Mouse (Mus musculus): ENCODE measurements around the gene Mbnl2. TPM values are rescaled to one million over a fixed set of nuclear protein-coding genes. Genes with fewer than 3 reads are reported as not detected.

Mbnl2 gene
- polyA plus RNA-seq, 1 experiment from 2014 or later = 35.1 TPM

GRCm38 (mm10) chr14:120261606-120262005, 13.9 kb upstream of the Mbnl2 start:
- Histone ChIP-seq H3K27me3 (replicated peaks) (no peaks in the 10 kb centered on the region), H3K36me3 (no peaks in the 10 kb centered on the region), H3K27ac (no peak overlapping the region), H3K9me3 (no peaks in the 10 kb centered on the region), H3K9ac (no peak overlapping the region), H3K4me2 (replicated peaks) (no peak overlapping the region), H3K4me3 (no peak overlapping the region), H3K4me1 (no peaks in the 10 kb centered on the region)
- no peak for ATAC-seq (ENCODE audit: low FRiP score, low read depth)
- 93% methylated on average over 11 of the region's 11 CpGs for WGBS

- H3K4me2 ChIP-seq (replicated peaks) = no peak overlapping the region
- no peaks in the 10 kb centered on the region for H3K4me1 ChIP-seq
- no peak overlapping the region for H3K27ac ChIP-seq
- H3K27me3 ChIP-seq (replicated peaks) = no peaks in the 10 kb centered on the region
- ATAC-seq (ENCODE audit: low FRiP score, low read depth) = no peak
- 88% methylated on average over 14 of the region's 14 CpGs for WGBS
- H3K9me3 ChIP-seq = no peaks in the 10 kb centered on the region
- no peak overlapping the region for H3K9ac ChIP-seq
- H3K36me3 ChIP-seq = no peaks in the 10 kb centered on the region
- H3K4me3 ChIP-seq = no peak overlapping the region
Observed at GRCm38 (mm10) chr14:120262660-120263379, 12.6 kb upstream of the Mbnl2 start.

- H3K4me3 ChIP-seq = no peak overlapping the region
- H3K27me3 ChIP-seq (replicated peaks) = no peaks in the 10 kb centered on the region
- H3K4me1 ChIP-seq = no peaks in the 10 kb centered on the region
- no peak overlapping the region for H3K9ac ChIP-seq
- no peaks in the 10 kb centered on the region for H3K9me3 ChIP-seq
- H3K27ac ChIP-seq = no peak overlapping the region
- no peaks in the 10 kb centered on the region for H3K36me3 ChIP-seq
- H3K4me2 ChIP-seq (replicated peaks) = no peak overlapping the region
- no peak for ATAC-seq (ENCODE audit: low FRiP score, low read depth)
- 81% methylated on average over 11 of the region's 11 CpGs for WGBS
Observed at GRCm38 (mm10) chr14:120263380-120264135, 11.9 kb upstream of the Mbnl2 start.

- H3K9me3 ChIP-seq = no peaks in the 10 kb centered on the region
- ATAC-seq (ENCODE audit: low FRiP score, low read depth) = no peak
- no peak overlapping the region for H3K9ac ChIP-seq
- no peak overlapping the region for H3K4me2 ChIP-seq (replicated peaks)
- H3K4me3 ChIP-seq = no peak overlapping the region
- no peaks in the 10 kb centered on the region for H3K4me1 ChIP-seq
- no peak overlapping the region for H3K27ac ChIP-seq
- no peaks in the 10 kb centered on the region for H3K27me3 ChIP-seq (replicated peaks)
- H3K36me3 ChIP-seq = no peaks in the 10 kb centered on the region
Observed at GRCm38 (mm10) chr14:120265886-120266285, 9.6 kb upstream of the Mbnl2 start.

GRCm38 (mm10) chr14:120267130-120267529, 8.3 kb upstream of the Mbnl2 start:
- Histone ChIP-seq H3K4me2 (replicated peaks) (no peak overlapping the region), H3K9ac (no peak overlapping the region), H3K9me3 (no peaks in the 10 kb centered on the region), H3K36me3 (no peaks in the 10 kb centered on the region), H3K4me1 (no peaks in the 10 kb centered on the region), H3K27ac (no peak overlapping the region), H3K4me3 (no peak overlapping the region), H3K27me3 (replicated peaks) (no peaks in the 10 kb centered on the region)
- ATAC-seq (ENCODE audit: low FRiP score, low read depth) = no peak
- 97% methylated on average over 4 of the region's 4 CpGs for WGBS

GRCm38 (mm10) chr14:120270031-120270430, 5.4 kb upstream of the Mbnl2 start:
- Histone ChIP-seq H3K4me1 (0 out of 2 replicates have a peak, but pooled peaks cover 4% of the 10 kb centered on the region), H3K9me3 (no peaks in the 10 kb centered on the region), H3K27ac (no peak overlapping the region), H3K9ac (no peak overlapping the region), H3K4me3 (no peak overlapping the region), H3K27me3 (replicated peaks) (no peaks in the 10 kb centered on the region), H3K36me3 (no peaks in the 10 kb centered on the region), H3K4me2 (replicated peaks) (no peak overlapping the region)
- WGBS = 79% methylated on average over 3 of the region's 3 CpGs
- ATAC-seq (ENCODE audit: low FRiP score, low read depth) = no peak

DNA sequence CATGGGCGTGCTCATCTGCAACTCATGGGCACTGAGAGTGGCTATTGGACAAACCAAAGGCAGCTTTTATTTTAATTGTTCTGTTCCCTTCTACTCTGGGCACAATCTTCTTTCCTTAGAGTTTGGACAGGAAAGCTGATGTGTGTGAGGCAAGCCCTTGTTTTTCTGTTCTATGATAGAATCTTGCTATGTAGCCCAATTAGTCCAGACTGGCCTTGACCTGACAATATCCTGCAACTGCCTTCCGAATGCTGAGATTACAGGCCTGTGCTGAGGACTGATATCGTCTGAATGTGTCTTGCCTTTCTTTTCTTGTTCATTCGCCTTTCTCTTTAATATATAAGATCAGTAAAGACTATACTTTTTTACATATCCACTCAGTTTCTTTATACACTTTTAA, 4.8 kb upstream of the Mbnl2 start:
- ATAC-seq (ENCODE audit: low FRiP score, low read depth) = no peak
- H3K4me3 ChIP-seq = no peak overlapping the region

DNA sequence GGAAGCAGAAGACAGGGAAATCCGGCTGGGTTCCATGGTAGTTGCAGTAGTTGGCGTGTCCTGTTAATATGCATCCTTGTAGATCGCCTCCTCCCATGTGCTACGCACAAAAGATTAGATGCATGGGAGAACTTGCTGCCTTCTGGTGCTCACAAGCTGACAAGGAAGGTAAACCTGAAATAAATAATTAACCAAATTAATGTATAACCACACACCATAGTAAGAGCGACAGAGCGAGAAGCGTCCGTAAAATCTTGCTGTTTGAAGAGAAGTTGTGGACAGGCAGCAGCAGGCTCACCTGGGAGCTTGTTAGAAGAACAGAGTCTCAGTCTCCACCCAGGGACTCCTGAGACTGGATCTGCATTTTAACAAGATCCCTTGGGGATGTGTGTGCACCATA, 4.4 kb upstream of the Mbnl2 start:
- no peak overlapping the region for H3K4me2 ChIP-seq (replicated peaks)
- 0 out of 2 replicates have a peak, but pooled peaks cover 4% of the 10 kb centered on the region for H3K4me1 ChIP-seq
- H3K4me3 ChIP-seq = no peak overlapping the region
- H3K27me3 ChIP-seq (replicated peaks) = no peaks in the 10 kb centered on the region
- no peak overlapping the region for H3K27ac ChIP-seq
- 85% methylated on average over 8 of the region's 8 CpGs for WGBS
- no peak for ATAC-seq (ENCODE audit: low FRiP score, low read depth)
- no peaks in the 10 kb centered on the region for H3K36me3 ChIP-seq
- no peaks in the 10 kb centered on the region for H3K9me3 ChIP-seq
- no peak overlapping the region for H3K9ac ChIP-seq

More for the DNA sequence above, 4.8 kb upstream of the Mbnl2 start:
- Histone ChIP-seq H3K4me2 (replicated peaks) (no peak overlapping the region), H3K4me1 (0 out of 2 replicates have a peak, but pooled peaks cover 4% of the 10 kb centered on the region), H3K27ac (no peak overlapping the region), H3K27me3 (replicated peaks) (no peaks in the 10 kb centered on the region), H3K36me3 (no peaks in the 10 kb centered on the region), H3K9me3 (no peaks in the 10 kb centered on the region), H3K9ac (no peak overlapping the region)
- WGBS = 90% methylated on average over 4 of the region's 4 CpGs

- Histone ChIP-seq H3K27me3 (replicated peaks) (no peaks in the 10 kb centered on the region), H3K4me1 (peaks cover 24% of the 10 kb centered on the region)
- 69% methylated on average over 5 of the region's 5 CpGs for WGBS
Observed at GRCm38 (mm10) chr14:120273766-120274165, 1.7 kb upstream of the Mbnl2 start.

DNA sequence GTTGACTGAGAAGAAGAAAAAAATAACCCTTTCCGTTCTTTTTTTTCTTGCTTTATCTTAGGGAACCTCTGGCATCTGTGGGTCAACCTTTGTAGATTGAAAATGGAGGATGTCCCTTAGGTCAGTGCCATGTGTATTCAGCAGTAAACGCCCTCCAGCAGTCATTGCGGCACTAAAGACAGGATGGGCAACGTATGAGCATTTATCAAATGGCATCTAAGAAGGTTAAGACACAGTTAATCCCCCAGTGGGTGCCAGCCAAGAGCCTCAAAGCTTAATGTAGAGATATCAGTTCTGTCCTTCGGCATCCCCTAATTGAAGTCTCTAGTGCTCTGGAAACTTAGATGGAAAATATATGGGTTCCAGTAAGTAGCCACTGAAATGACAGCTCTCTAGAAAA, 723 bp upstream of the Mbnl2 start:
- no peaks in the 10 kb centered on the region for H3K27me3 ChIP-seq (replicated peaks)
- peaks cover 32% of the 10 kb centered on the region for H3K4me1 ChIP-seq
- 55% methylated on average over 5 of the region's 5 CpGs for whole genome bisulfite sequencing
- H3K4me2 ChIP-seq (replicated peaks) = peak overlapping the region; percentile 64
- no peaks in the 10 kb centered on the region for H3K9me3 ChIP-seq
- H3K9ac ChIP-seq = no peak overlapping the region
- H3K4me3 ChIP-seq = peak overlapping the region; percentile 51
- ATAC-seq (ENCODE audit: low FRiP score, low read depth) = no peak
- no peak overlapping the region for H3K27ac ChIP-seq
- H3K36me3 ChIP-seq = no peaks in the 10 kb centered on the region

More at GRCm38 (mm10) chr14:120273766-120274165, 1.7 kb upstream of the Mbnl2 start:
- H3K9ac ChIP-seq = no peak overlapping the region
- H3K36me3 ChIP-seq = no peaks in the 10 kb centered on the region
- no peaks in the 10 kb centered on the region for H3K9me3 ChIP-seq
- H3K4me2 ChIP-seq (replicated peaks) = no peak overlapping the region
- no peak for ATAC-seq (ENCODE audit: low FRiP score, low read depth)
- no peak overlapping the region for H3K27ac ChIP-seq
- H3K4me3 ChIP-seq = no peak overlapping the region

- Histone ChIP-seq H3K27me3 (replicated peaks) (no peaks in the 10 kb centered on the region), H3K27ac (no peak overlapping the region), H3K9ac (peak overlapping the region; percentile 34; the same call in 1 of the 2 replicates), H3K36me3 (no peaks in the 10 kb centered on the region), H3K4me1 (peaks cover 32% of the 10 kb centered on the region), H3K4me2 (replicated peaks) (peak overlapping the region; percentile 64), H3K9me3 (no peaks in the 10 kb centered on the region), H3K4me3 (peak overlapping the region; percentile 51)
- ATAC-seq (ENCODE audit: low FRiP score, low read depth) = no peak
- whole genome bisulfite sequencing = 27% methylated on average over 10 of the region's 10 CpGs
Observed at GRCm38 (mm10) chr14:120276343-120277080, 1.0 kb downstream of the Mbnl2 start.

DNA sequence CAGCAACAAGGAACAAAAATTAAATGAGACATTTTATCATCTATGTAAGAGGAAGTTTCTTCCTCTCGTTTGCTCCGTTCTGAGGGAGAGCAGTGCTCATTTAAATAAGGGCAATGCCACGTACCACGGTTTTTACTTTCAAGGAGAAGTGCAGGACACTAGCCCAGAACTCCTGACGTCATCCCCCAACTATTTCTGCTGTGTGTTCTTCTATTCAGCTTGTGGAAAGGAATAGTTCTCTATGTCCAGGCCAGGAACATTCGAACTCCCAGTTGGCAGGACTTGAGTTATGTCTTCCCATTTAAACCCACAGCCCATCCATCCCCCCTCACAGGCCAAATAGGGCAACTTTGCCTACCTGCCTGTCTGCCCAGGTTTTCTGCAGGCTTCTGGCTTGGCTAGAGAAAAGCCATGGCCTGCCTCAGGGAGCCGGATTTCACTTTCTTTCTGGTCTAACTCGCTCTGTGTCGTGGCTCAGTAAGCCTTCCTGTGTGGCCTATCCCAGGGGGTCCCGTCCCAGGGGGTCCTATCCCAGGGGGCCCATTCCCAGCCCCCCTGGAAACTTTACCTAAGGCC, 1.7 kb downstream of the Mbnl2 start:
- Histone ChIP-seq H3K27me3 (replicated peaks) (no peaks in the 10 kb centered on the region), H3K9ac (peak overlapping the region; percentile 46), H3K4me3 (peak overlapping the region; percentile 51), H3K27ac (peak overlapping the region; percentile 4; the same call in 1 of the 2 replicates), H3K36me3 (no peaks in the 10 kb centered on the region), H3K4me2 (replicated peaks) (peak overlapping the region; percentile 64), H3K9me3 (no peaks in the 10 kb centered on the region), H3K4me1 (peaks cover 32% of the 10 kb centered on the region)
- WGBS = 22% methylated on average over 10 of the region's 10 CpGs
- ATAC-seq (ENCODE audit: low FRiP score, low read depth) = no peak
